Mouse (Mus musculus): ENCODE results near the gene Serpina1f. TPM values are rescaled to one million over a fixed set of nuclear protein-coding genes. Genes with fewer than 3 reads are reported as not detected.
"Not testable (repeated sequence)": the region's sequence is repeated elsewhere in the genome, so short reads cannot be mapped to it uniquely, and the experiment has no call there.

Serpina1f gene
- polyA plus RNA-seq, 1 experiment = not detected

GRCm38 (mm10) chr12:103685386-103685785, 9.9 kb downstream of the Serpina1f start:
- no peak for DNase-seq (ENCODE audit: low read depth)
- TF ChIP-seq CTCF (IDR thresholded peaks at IDR 0.05; ENCODE audit: borderline replicate concordance, extremely low read depth, insufficient read depth, insufficient read length) = no peak
- no peak for TF ChIP-seq POLR2A (IDR thresholded peaks at IDR 0.05; ENCODE audit: borderline replicate concordance, extremely low read depth, insufficient read depth, insufficient read length, poor library complexity, severe bottlenecking)

- DNase-seq (ENCODE audit: low read depth) = no peak
These were observed 11.6 kb downstream of the Serpina1f start for GRCm38 (mm10) chr12:103683775-103684174.

GRCm38 (mm10) chr12:103681739-103682138, 13.6 kb downstream of the Serpina1f start:
- TF ChIP-seq POLR2A (IDR thresholded peaks at IDR 0.05; ENCODE audit: borderline replicate concordance, extremely low read depth, insufficient read depth, insufficient read length, poor library complexity, severe bottlenecking) (no peak), CTCF (IDR thresholded peaks at IDR 0.05; ENCODE audit: borderline replicate concordance, extremely low read depth, insufficient read depth, insufficient read length) (no peak)

More at GRCm38 (mm10) chr12:103683775-103684174, 11.6 kb downstream of the Serpina1f start:
- TF ChIP-seq POLR2A (IDR thresholded peaks at IDR 0.05; ENCODE audit: borderline replicate concordance, extremely low read depth, insufficient read depth, insufficient read length, poor library complexity, severe bottlenecking) (no peak), CTCF (IDR thresholded peaks at IDR 0.05; ENCODE audit: borderline replicate concordance, extremely low read depth, insufficient read depth, insufficient read length) (no peak)

GRCm38 (mm10) chr12:103681169-103681568, 14.2 kb downstream of the Serpina1f start:
- TF ChIP-seq CTCF (IDR thresholded peaks at IDR 0.05; ENCODE audit: borderline replicate concordance, extremely low read depth, insufficient read depth, insufficient read length) (no peak), POLR2A (IDR thresholded peaks at IDR 0.05; ENCODE audit: borderline replicate concordance, extremely low read depth, insufficient read depth, insufficient read length, poor library complexity, severe bottlenecking) (no peak)
- DNase-seq (ENCODE audit: low read depth) = no peak

More at GRCm38 (mm10) chr12:103681739-103682138, 13.6 kb downstream of the Serpina1f start:
- DNase-seq (ENCODE audit: low read depth) = no peak

- not testable (repeated sequence) for DNase-seq (ENCODE audit: low read depth)
These were observed 15.5 kb downstream of the Serpina1f start for GRCm38 (mm10) chr12:103679853-103680252.

GRCm38 (mm10) chr12:103676039-103676438, 19.3 kb downstream of the Serpina1f start, which contains the start of gene Serpina16:
Gene Serpina16, minus strand, starts transcription at chr12:103676139.
- no peak for DNase-seq (ENCODE audit: low read depth)
- no peak for TF ChIP-seq POLR2A (IDR thresholded peaks at IDR 0.05; ENCODE audit: borderline replicate concordance, extremely low read depth, insufficient read depth, insufficient read length, poor library complexity, severe bottlenecking)
- TF ChIP-seq CTCF (IDR thresholded peaks at IDR 0.05; ENCODE audit: borderline replicate concordance, extremely low read depth, insufficient read depth, insufficient read length) = no peak

- peak; percentile 3 for DNase-seq (ENCODE audit: low read depth)
- TF ChIP-seq POLR2A (IDR thresholded peaks at IDR 0.05; ENCODE audit: borderline replicate concordance, extremely low read depth, insufficient read depth, insufficient read length, poor library complexity, severe bottlenecking) = no peak
- no peak for TF ChIP-seq CTCF (IDR thresholded peaks at IDR 0.05; ENCODE audit: borderline replicate concordance, extremely low read depth, insufficient read depth, insufficient read length)
These were observed 22.1 kb downstream of the Serpina1f start for GRCm38 (mm10) chr12:103673179-103673578.

GRCm38 (mm10) chr12:103671483-103671882, 23.8 kb downstream of the Serpina1f start:
- DNase-seq (ENCODE audit: low read depth) = no peak
- no peak for TF ChIP-seq CTCF (IDR thresholded peaks at IDR 0.05; ENCODE audit: borderline replicate concordance, extremely low read depth, insufficient read depth, insufficient read length)
- TF ChIP-seq POLR2A (IDR thresholded peaks at IDR 0.05; ENCODE audit: borderline replicate concordance, extremely low read depth, insufficient read depth, insufficient read length, poor library complexity, severe bottlenecking) = no peak

- no peak for DNase-seq (ENCODE audit: low read depth)
- TF ChIP-seq CTCF (IDR thresholded peaks at IDR 0.05; ENCODE audit: borderline replicate concordance, extremely low read depth, insufficient read depth, insufficient read length) (no peak), POLR2A (IDR thresholded peaks at IDR 0.05; ENCODE audit: borderline replicate concordance, extremely low read depth, insufficient read depth, insufficient read length, poor library complexity, severe bottlenecking) (no peak)
These were observed 24.4 kb downstream of the Serpina1f start for GRCm38 (mm10) chr12:103670964-103671363.

- no peak for TF ChIP-seq CTCF (IDR thresholded peaks at IDR 0.05; ENCODE audit: borderline replicate concordance, extremely low read depth, insufficient read depth, insufficient read length)
- no peak for TF ChIP-seq POLR2A (IDR thresholded peaks at IDR 0.05; ENCODE audit: borderline replicate concordance, extremely low read depth, insufficient read depth, insufficient read length, poor library complexity, severe bottlenecking)
These were observed 25.0 kb downstream of the Serpina1f start for GRCm38 (mm10) chr12:103670344-103670743.

GRCm38 (mm10) chr12:103665286-103665685, 30.0 kb downstream of the Serpina1f start:
- DNase-seq (ENCODE audit: low read depth) = no peak

More at GRCm38 (mm10) chr12:103670344-103670743, 25.0 kb downstream of the Serpina1f start:
- peak; percentile 73 for DNase-seq (ENCODE audit: low read depth)

GRCm38 (mm10) chr12:103662053-103662452, 33.3 kb downstream of the Serpina1f start:
- DNase-seq (ENCODE audit: low read depth) = not testable (repeated sequence)

More at GRCm38 (mm10) chr12:103665286-103665685, 30.0 kb downstream of the Serpina1f start:
- TF ChIP-seq CTCF (IDR thresholded peaks at IDR 0.05; ENCODE audit: borderline replicate concordance, extremely low read depth, insufficient read depth, insufficient read length) (no peak), POLR2A (IDR thresholded peaks at IDR 0.05; ENCODE audit: borderline replicate concordance, extremely low read depth, insufficient read depth, insufficient read length, poor library complexity, severe bottlenecking) (no peak)

- no peak for TF ChIP-seq CTCF (IDR thresholded peaks at IDR 0.05; ENCODE audit: borderline replicate concordance, extremely low read depth, insufficient read depth, insufficient read length)
- TF ChIP-seq POLR2A (IDR thresholded peaks at IDR 0.05; ENCODE audit: borderline replicate concordance, extremely low read depth, insufficient read depth, insufficient read length, poor library complexity, severe bottlenecking) = no peak
- no peak for DNase-seq (ENCODE audit: low read depth)
These were observed 35.3 kb downstream of the Serpina1f start for GRCm38 (mm10) chr12:103660076-103660475.

All from brain, embryonic 14.5 days (tissue).